Mouse (Mus musculus) gonadal fat pad, adult 2 months (tissue): ENCODE measurements around the gene Ccdc57. TPM values are rescaled to one million over a fixed set of nuclear protein-coding genes. Genes with fewer than 3 reads are reported as not detected.

Source experiments
- DNase-seq: peaks from one replicate; pipeline ENCODE4 v3.0.0-alpha.2; 2012; ENCODE audit warnings: low read depth
- polyA plus RNA-seq: library from polyadenylated mRNA; depleted of rRNA; stranded (reverse); fragments of >200 nt; gene quantifications from 2 replicates; pipeline ENCODE4 v1.2.3, GENCODE M21; 2012

Ccdc57 gene
- polyA plus RNA-seq, 1 experiment: 5.6 TPM

DNA sequence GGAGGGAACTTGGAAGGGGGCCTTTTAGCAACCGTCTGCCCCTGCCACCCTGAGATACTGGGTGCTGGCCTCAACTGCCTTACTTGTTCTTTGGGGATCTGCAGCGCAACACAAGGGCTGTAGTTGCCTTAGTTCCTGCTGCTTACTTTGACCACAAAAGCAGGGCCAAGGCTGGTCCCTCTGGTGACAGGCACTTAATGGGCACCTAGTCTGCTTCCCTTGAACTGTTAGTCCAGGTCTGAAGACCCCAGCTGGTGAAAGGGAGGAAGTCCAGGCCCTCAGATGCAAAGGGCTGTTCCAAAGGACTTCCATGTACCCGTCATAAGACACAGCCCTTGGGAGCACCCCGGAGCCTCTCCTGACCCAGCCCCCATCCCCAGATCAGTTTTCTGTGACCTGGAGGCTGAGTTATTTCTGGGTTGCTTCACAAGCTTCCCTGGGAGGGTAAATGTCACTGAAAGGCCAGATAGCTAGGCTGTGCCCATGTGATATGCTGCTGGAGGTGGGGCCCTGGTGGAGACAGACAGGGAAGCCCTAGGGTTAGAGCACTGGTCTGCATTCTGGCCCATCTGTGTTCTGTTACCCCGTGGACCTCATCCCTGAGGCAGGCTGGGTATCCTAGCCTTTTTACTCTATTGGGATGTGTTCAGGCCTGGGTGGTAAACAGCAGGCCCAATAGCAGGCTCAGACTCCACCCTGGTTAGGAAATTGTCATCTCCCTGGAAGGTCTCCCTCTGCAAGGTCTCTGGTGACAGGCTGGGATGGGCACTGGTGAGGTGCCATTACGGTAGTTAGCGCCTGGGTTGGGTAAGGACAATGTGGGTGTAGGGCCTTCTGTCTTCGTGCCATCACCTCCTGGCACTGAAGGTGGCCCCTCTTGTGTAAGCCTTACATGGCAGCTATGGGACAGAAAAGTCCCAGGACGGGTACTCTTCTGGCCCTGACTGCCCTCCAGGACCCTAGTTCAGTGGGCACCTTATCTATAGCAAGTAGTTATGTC is 19.4 kb upstream of the Ccdc57 start:
- DNase-seq: no peak

GRCm38 (mm10) chr11:120951237-120951636 is 18.6 kb upstream of the Ccdc57 start:
- DNase-seq: no peak

DNA sequence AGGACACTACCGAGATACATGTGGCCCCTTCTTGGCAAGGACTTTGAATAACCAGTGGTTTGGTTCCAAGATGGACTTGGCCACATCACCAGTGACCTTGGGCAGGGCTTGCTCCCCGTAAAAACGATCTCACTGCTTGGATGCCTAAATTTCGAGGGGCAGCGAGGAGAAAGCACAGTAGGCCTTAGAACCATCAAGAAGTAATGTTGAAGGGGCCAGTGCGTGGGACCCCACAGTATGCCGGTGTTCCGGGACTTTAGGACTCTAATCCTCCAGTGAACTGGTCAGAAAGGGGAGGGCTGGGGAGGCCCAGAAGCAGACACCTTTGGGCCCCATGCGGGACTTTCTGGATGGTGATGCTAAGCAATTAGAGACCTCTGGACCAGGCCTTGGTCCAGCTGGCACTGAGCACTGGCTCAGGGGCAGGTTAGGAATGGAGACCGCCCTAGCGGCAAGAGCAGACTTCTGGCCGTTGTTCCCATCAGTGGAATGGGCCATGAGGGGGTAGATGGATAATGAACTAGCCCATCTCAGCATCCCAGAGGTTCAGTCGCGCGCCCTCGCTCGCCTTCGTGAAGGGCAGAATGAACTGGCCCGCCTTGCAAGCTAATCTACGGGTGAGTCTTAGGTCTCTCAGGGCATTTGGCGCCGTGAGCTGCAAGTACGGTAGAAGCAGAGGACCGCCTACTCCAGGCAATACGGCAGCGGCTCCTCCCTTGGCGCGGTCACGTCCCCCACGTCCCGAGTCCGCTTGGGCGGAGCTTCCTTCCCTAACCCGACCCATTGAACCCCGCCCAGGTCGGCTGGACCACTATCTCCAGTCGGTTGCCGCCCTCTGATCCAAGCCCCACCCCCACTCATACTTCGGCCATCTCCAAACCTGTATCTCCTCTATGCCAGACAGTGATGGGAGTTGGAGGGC is 17.9 kb upstream of the Ccdc57 start:
- no peak for DNase-seq

GRCm38 (mm10) chr11:120949863-120950262 is 17.2 kb upstream of the Ccdc57 start:
- no peak for DNase-seq

DNA sequence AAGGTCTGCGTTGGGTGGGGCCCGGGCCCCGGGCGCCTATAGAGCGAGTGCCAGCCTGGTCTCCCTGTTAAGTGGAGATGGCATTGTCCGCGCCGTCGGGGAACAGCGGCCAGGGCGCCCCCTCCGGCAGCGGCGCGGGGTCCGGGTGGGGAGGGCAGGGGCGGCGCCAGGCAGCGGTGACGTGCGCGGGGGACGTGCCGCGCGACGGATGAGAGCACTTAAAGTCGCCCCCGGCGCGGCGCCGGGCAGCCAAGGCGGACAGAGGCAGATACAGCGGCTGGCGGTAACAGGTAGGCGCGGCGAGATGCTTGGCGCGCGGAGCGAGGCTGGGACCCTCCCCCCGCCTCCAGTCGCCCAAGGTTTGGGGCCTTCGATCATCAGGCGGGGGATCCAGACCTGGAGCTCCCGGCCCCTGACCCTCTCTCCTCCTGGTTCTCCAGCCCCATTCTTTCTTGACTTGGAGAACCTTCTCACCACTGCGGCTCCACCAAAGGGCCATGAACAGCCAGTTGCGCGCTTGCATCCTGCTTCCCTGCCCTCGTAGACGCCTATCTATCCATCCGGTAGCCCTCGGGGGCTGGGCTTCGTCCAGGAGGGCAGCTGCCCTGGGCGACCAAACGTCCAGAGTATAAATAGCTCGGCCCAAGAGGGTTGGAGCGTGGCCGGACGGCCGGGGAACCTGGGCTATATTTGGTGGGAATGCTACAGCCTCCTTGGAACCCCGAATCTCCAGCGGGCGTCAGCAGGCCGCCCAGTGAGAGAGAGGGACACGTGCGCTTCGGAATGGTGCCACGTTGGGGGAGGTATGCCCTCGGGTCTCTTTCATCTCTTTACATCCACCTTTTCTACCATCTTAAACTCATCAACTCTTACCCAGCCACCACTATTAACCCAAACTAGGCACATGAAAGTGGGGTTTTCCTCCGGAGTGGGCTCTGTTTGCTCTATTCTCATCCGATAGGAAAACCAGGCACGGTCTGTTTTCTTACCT is 16.5 kb upstream of the Ccdc57 start:
- DNase-seq: no peak

DNA sequence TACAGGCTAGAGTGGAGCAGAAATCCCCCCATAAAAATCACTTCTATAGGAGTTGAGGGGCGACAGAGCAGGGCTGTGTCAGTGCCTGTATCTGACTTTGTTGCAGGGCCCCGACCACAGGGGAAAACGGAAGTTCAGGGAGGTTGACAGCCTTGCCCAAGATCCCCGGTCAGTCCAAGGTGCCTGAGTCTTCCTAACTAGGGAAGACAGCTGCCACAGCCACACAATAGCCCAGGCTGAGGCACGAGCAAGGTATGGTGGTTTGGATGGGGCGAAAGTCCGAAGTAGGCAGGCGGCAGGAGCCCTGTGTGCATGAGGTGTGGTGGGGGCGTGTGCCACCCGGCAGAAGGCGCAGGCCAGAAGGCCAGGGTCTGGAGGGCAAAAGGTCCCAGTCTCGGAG is 15.7 kb upstream of the Ccdc57 start, which contains the start of gene Slc16a3:
Slc16a3 (plus strand) TSS at position 153 of the 400 bp plus-strand sequence.
- DNase-seq: no peak

GRCm38 (mm10) chr11:120945926-120946325 is 13.3 kb upstream of the Ccdc57 start:
- DNase-seq: no peak

DNA sequence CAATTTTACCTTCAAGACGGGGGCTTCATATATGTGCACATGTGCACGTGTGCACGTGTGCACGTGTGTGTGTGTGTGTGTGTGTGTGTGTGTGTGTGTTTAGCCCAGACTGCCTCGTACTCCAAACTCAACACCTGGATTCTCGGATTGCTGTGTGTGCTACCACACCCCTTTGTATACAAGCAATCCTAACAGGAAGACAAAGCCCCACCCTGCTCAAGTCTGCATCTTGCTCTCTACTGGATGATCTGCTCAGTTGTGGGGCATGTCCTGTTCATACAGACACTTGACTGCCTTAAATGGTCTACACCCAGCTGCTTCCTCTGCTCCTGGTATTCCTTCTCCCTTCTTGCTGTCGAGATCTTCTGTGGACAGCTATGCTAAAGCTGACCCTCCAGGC is 12.6 kb upstream of the Ccdc57 start:
- DNase-seq: no peak

DNA sequence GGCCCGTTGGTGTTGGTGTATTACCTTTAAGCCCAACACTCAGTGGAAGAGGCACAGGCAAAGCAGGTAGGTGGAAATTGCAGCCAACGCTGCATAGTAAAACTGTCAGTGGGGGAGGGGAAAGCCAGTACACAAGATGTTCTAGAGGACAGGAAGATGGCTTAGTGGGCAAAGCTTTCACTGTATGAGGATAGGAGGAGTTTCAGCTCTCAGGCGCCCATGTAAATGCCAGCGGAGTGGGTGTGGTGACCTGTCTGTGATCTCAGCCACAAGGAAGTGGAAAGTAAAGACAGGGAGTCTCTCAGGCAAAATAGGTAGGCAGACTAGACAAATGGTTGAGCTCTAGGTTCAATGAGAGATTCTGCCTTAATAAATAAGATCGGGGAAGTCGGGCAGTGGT is 8.3 kb upstream of the Ccdc57 start:
- no peak for DNase-seq

DNA sequence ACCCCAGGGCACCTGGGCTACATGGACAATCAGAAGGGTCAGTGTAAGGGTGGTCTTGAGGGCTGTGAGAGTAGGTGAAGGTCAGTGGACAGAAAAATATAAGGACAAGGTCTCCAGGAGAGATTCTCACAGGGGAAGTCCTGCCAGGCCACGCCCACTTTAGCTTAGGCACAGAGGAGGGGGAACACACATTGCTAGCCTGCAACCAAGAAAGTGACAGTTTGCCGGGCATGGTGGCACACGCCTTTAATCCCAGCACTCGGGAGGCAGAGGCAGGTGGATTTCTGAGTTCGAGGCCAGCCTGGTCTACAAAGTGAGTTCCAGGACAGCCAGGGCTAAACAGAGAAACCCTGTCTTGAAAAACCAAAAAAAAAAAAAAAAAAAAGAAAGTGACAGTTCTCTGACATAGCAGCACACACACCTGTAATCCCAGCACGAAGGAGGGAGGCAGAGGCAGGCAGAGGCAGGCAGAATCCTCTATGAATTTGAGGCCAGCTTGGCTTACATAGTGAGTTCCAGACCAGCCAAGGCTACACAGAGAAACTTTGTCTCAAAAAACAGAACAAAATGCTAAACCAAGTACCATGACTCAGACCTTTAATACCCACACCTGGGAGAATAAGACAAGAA is 7.2 kb upstream of the Ccdc57 start:
- no peak for DNase-seq

DNA sequence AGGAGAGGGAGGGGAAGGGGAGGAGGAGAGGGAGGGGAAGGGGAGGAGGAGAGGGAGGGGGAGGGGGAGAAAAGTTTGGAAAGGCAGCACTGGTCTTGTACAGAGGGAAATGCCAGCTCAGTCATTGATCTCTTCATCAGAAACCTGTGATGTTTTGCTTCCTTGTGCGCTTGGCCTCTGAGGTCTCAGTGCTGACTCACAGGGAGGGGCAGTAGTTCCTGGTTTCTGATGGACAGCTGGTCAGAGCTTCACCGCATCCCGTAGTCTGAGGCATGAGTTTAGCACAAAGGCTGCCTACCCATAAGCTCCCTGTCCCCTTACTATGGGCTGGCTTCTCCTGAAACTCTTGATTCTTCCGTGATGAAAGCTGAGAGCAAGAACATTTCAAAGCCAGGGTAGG is 6.1 kb upstream of the Ccdc57 start:
- DNase-seq: no peak

GRCm38 (mm10) chr11:120937976-120938375 is 5.3 kb upstream of the Ccdc57 start:
- DNase-seq: no peak

- DNase-seq: no peak
These were observed 1.2 kb downstream of the Ccdc57 start for GRCm38 (mm10) chr11:120931479-120931878.

DNA sequence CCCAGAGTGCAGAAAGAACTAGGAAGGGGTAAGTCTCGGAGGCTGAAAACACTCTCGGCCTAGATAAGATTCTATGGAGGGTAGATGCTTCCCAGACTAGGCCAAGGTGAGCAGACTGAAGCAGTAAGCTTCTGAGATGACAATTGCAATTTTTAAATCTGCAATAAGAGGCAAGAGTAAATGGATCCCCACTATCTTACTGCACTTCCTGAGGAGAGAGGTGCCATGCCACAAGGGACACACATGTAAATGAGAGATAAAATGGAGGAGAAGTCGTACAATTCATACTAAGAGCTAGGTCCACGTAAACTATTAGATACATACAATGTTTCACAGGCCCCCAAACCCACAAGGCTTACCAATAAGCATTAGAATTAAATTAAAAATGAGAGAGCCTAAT is 4.2 kb downstream of the Ccdc57 start:
- no peak for DNase-seq

GRCm38 (mm10) chr11:120922528-120922927 is 10.1 kb downstream of the Ccdc57 start:
- DNase-seq: no peak

- no peak for DNase-seq
These were observed 14.9 kb downstream of the Ccdc57 start for GRCm38 (mm10) chr11:120917756-120918155.

DNA sequence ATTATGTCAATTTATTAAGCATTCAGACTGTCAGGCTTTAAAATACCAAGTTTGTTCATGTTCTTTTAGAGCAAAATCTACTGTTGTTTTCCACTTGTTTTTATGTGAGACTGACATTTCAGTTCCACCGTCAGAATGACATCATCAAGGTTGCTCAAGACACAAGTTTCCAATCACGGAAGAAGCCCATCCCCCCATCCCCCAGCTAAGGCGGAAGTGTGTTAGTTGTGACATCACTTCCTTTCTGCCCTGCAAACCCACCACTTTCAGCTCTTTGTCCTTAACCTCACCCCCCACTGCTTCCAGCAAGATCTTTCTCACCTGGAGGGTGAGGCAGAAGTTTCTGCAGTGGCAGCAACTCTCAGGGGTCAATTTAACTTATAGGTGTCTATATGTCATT is 16.2 kb downstream of the Ccdc57 start:
- no peak for DNase-seq

DNA sequence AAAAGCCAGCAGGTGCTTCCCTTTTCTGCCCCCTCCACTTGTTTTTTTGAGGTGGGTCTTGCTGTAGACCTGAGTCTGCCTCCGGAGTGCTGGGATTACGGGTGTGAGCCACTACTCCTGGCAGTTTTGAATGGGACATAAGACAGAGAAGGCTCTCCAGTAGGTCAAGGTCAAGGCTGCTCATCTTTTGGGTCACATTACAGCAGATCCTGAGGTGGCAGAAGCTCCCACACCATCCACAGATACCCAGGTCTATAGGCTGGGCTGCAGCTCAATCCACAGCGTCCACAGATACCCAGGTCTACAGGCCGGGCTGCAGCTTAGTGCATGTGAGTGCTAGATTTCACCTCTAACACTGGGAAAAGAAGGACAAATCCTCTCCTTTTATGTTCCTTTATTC is 18.9 kb downstream of the Ccdc57 start:
- no peak for DNase-seq

- no peak for DNase-seq
These were observed 27.2 kb downstream of the Ccdc57 start for GRCm38 (mm10) chr11:120905430-120905873.

- no peak for DNase-seq
These were observed 28.1 kb downstream of the Ccdc57 start for GRCm38 (mm10) chr11:120904561-120904960.
